Mouse (Mus musculus): ENCODE measurements around the gene Hinfp. TPM values are rescaled to one million over a fixed set of nuclear protein-coding genes. Genes with fewer than 3 reads are reported as not detected.
"Not testable (repeated sequence)": the region's sequence is repeated elsewhere in the genome, so short reads cannot be mapped to it uniquely, and the experiment has no call there.

Hinfp gene
- polyA plus RNA-seq, 1 experiment from 2014 or later, result 6.3 TPM

DNA sequence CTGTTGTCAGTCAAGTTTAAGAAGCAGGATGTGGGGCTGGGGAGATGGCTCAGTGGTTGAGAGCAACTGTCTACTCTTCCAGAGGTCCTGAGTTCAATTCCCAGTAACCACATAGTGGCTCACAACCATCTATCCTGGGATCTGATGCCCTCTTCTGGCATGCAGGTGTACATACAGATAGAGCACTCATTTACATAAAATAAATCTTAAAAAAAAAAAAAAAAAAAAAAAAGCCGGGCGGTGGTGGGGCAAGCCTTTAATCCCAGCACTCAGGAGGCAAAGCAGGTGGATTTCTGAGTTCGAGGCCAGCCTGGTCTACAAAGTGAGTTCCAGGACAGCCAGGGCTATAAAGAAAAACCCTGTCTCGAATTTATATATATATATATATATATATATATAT is 18.2 kb upstream of the Hinfp start:
- H3K4me2 ChIP-seq (ENCODE audit: low read depth, low read length); H3K36me3 ChIP-seq (replicated peaks; ENCODE audit: insufficient read depth, low read length); H3K9ac ChIP-seq (replicated peaks); H3K27ac ChIP-seq (ENCODE audit: low read depth); ATAC-seq; H3K4me3 ChIP-seq (ENCODE audit: low read depth, low read length); DNase-seq; H3K27me3 ChIP-seq (ENCODE audit: insufficient read depth, low read length); H3K9me3 ChIP-seq (ENCODE audit: low read length): not testable (repeated sequence)
- peaks cover 32% of the 10 kb centered on the region for H3K4me1 ChIP-seq (ENCODE audit: insufficient read depth)
- TF ChIP-seq CTCF (IDR thresholded peaks at IDR 0.05; ENCODE audit: low read depth), result peak; percentile 37
- WGBS (ENCODE audit: insufficient replicate concordance), result 61% methylated on average over 4 of the region's 4 CpGs

DNA sequence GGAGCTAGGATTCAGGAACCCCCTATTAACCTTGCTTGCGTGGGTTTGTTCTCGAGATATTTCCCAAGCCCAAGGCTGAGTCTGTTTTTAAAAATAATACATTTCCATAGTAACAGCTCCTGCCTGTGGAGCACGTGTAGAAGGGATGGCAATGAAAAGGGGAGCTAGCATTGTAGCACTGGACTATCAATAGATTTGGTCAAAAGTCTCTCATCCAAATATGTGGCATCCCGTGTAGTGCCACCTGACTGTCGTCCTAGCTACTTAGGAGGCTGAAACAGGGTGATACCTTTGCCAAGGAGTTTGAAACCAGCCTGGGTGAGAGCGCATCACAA is 15.3 kb upstream of the Hinfp start:
- WGBS (ENCODE audit: insufficient replicate concordance), result 26% methylated on average over 6 of the region's 6 CpGs
- peak overlapping the region; percentile 95; the same call in 1 of the 2 replicates for H3K4me3 ChIP-seq (ENCODE audit: low read depth, low read length)
- peaks cover 41% of the 10 kb centered on the region for H3K4me1 ChIP-seq (ENCODE audit: insufficient read depth)
- H3K27me3 ChIP-seq (ENCODE audit: insufficient read depth, low read length), result no peaks in the 10 kb centered on the region
- DNase-seq (no peak), ATAC-seq (peak; percentile 11)
- H3K27ac ChIP-seq (ENCODE audit: low read depth), result peak overlapping the region; percentile 74
- H3K9ac ChIP-seq (replicated peaks), result peak overlapping the region; percentile 81
- no peak for TF ChIP-seq CTCF (IDR thresholded peaks at IDR 0.05; ENCODE audit: low read depth)
- no peak for TF ChIP-seq EP300 (IDR thresholded peaks at IDR 0.05; ENCODE audit: low read depth)
- H3K36me3 ChIP-seq (replicated peaks; ENCODE audit: insufficient read depth, low read length), result peaks cover 13% of the 10 kb centered on the region
- peak overlapping the region; percentile 92 for H3K4me2 ChIP-seq (ENCODE audit: low read depth, low read length)
- no peaks in the 10 kb centered on the region for H3K9me3 ChIP-seq (ENCODE audit: low read length)

DNA sequence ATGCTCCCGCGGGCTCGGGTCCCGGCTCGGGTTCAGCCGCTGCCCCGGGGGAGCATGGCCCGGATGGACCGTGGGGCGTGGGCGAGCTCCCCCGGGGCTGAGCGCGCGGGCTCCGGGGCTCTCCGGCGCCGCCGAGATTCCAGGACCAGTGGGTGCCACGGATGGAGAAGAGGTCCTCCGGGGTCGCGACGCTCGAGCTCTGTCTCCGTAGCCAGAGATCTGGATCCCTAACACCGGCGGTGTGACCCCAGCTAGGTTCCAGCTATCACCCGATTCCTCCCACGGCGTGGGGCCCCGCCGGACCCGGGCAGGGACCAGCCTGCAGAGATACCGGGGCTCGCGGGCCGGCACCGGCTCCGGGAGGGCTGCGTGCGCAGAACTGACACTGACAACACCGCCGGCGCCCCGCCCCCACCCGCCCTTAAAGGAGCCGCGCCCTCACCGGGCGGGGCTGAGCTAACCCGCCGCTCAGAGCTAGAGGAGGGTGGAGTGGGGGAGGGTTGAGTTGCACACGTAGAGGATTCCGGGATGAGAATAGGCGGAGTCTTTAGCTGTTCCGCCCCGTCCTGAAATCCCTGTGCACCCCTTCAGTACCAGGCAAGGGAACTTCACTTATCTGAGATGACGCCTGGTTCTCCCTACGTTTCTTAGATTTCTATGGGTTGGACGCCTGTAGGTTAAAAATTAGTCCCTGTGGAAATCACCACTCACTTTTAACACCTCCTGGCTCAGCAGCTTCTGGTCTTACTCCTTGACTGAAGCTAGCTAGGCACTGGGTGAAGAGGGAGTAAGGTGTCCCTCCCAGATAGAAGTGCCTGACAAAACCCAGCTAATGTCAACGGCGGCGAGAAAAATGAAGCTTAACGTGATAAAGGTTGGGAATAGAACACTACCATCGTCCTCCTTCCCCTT is 14.7 kb upstream of the Hinfp start, which contains the start of gene C2cd2l:
Gene C2cd2l (minus strand): TSS at position 399 of the 912 bp plus-strand sequence.
- H3K4me3 ChIP-seq (ENCODE audit: low read depth, low read length), result peak within 1 kb of the TSS; percentile 95
- H3K27me3 ChIP-seq (ENCODE audit: insufficient read depth, low read length), result no peaks in the 10 kb centered on the region
- peak within 1 kb of the TSS; percentile 81 for H3K9ac ChIP-seq (replicated peaks)
- H3K9me3 ChIP-seq (ENCODE audit: low read length), result no peaks in the 10 kb centered on the region
- H3K4me2 ChIP-seq (ENCODE audit: low read depth, low read length), result peak within 1 kb of the TSS; percentile 92
- peak within 1 kb of the TSS; percentile 85 for H3K27ac ChIP-seq (ENCODE audit: low read depth)
- WGBS (ENCODE audit: insufficient replicate concordance), result under 1% methylated on average over 67 of the region's 67 CpGs
- H3K4me1 ChIP-seq (ENCODE audit: insufficient read depth), result peaks cover 40% of the 10 kb centered on the region
- H3K36me3 ChIP-seq (replicated peaks; ENCODE audit: insufficient read depth, low read length), result peaks cover 19% of the 10 kb centered on the region
- peak; percentile 95 for ATAC-seq
- TF ChIP-seq CTCF (IDR thresholded peaks at IDR 0.05; ENCODE audit: low read depth) (no peak), EP300 (IDR thresholded peaks at IDR 0.05; ENCODE audit: low read depth) (peak; percentile 56; the same call in 1 of the 2 replicates)
- DNase-seq, result peak; percentile 96

DNA sequence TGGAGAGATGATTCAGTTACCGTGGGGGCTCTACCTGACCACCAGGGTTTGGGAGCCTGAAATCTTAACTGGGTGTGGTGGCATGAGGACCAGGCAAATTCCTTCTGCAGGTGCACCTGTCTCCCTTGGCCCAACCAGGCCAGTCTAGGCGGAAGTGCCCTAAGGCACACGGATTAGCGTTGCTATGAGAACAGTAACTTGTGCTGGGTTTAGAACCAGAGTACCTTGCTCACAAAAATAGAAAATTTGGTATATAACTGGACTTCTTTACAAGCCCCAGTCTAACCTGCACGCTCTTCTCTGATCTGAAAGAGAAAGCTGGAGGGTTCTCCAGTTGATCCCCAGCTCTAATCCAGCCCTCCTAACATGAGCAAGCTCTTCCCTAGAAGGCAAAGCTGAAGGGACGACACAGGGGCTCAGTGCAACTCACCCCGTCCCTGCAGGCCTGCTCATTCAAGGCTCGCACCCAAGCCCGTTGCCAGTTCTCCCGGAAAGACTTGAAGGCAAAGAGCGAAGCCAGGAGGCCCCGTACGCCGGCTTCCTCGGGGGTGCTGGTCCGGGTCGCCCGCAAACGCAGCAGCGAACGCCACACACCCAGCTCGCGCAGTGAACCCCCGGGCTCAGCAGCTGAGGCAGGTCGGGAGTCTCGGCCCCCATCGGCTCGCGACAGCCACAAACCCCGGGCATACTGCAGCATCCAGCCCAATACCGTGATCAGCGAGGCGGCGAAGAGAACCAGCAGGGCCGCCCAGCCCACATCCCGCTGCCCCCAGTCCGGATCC is 13.8 kb upstream of the Hinfp start:
- Histone ChIP-seq H3K9me3 (ENCODE audit: low read length) (no peaks in the 10 kb centered on the region), H3K9ac (replicated peaks) (peak overlapping the region; percentile 81), H3K4me2 (ENCODE audit: low read depth, low read length) (peak overlapping the region; percentile 92), H3K4me1 (ENCODE audit: insufficient read depth) (peaks cover 40% of the 10 kb centered on the region), H3K27ac (ENCODE audit: low read depth) (peak overlapping the region; percentile 85), H3K27me3 (ENCODE audit: insufficient read depth, low read length) (no peaks in the 10 kb centered on the region), H3K36me3 (replicated peaks; ENCODE audit: insufficient read depth, low read length) (peaks cover 28% of the 10 kb centered on the region), H3K4me3 (ENCODE audit: low read depth, low read length) (peak overlapping the region; percentile 95)
- ATAC-seq, result no peak; the same call in 1 of the 2 replicates
- peak; percentile 55 for DNase-seq
- TF ChIP-seq CTCF (IDR thresholded peaks at IDR 0.05; ENCODE audit: low read depth), result no peak
- TF ChIP-seq EP300 (IDR thresholded peaks at IDR 0.05; ENCODE audit: low read depth), result no peak
- WGBS (ENCODE audit: insufficient replicate concordance), result 3% methylated on average over 36 of the region's 37 CpGs

DNA sequence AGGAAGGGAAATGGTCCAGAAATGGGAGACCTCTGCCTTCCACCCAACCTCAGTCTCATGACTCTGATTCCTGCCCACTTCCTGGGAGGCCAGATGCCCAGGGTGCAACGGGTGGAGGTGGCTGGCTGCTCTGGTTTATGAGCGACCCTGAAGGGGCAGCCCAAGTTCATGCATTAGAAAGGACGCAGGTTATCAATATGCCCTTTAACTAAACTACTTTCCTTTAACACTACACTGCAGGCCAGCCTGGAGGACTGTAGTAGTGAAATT is 13.3 kb upstream of the Hinfp start:
- TF ChIP-seq CTCF (IDR thresholded peaks at IDR 0.05; ENCODE audit: low read depth), result no peak
- TF ChIP-seq EP300 (IDR thresholded peaks at IDR 0.05; ENCODE audit: low read depth), result no peak
- Histone ChIP-seq H3K9ac (replicated peaks) (peak overlapping the region; percentile 81), H3K4me1 (ENCODE audit: insufficient read depth) (peaks cover 40% of the 10 kb centered on the region), H3K27me3 (ENCODE audit: insufficient read depth, low read length) (no peaks in the 10 kb centered on the region), H3K36me3 (replicated peaks; ENCODE audit: insufficient read depth, low read length) (peaks cover 33% of the 10 kb centered on the region), H3K9me3 (ENCODE audit: low read length) (no peaks in the 10 kb centered on the region), H3K27ac (ENCODE audit: low read depth) (peak overlapping the region; percentile 85), H3K4me2 (ENCODE audit: low read depth, low read length) (peak overlapping the region; percentile 92), H3K4me3 (ENCODE audit: low read depth, low read length) (peak overlapping the region; percentile 95)
- 31% methylated on average over 3 of the region's 3 CpGs for WGBS (ENCODE audit: insufficient replicate concordance)
- DNase-seq (no peak), ATAC-seq (no peak)

All from liver, postnatal 0 days (tissue).